Mouse (Mus musculus) forebrain, embryonic 10.5 days (tissue): Measurements from ENCODE around the gene Suds3. TPM values are rescaled to one million over a fixed set of nuclear protein-coding genes. Genes with fewer than 3 reads are reported as not detected.

Experiments
- DNase-seq: peaks from one replicate; pipeline ENCODE4 v3.0.0-alpha.2; 2017; ENCODE audit warnings: low spot score; ENCODE audit errors: extremely low spot score
- H3K27ac ChIP-seq: fragments of 300-500 bp; sonication (generic); 2 replicates; pipeline ENCODE4 v1.5.1; 2016; ENCODE audit warnings: mild to moderate bottlenecking
- H3K27me3 ChIP-seq: fragments of 300-500 bp; sonication (generic); 2 replicates; pipeline ENCODE4 v1.6.1; 2016; ENCODE audit warnings: mild to moderate bottlenecking; ENCODE audit not compliant: poor library complexity, severe bottlenecking
- H3K36me3 ChIP-seq: fragments of 300-500 bp; sonication (generic); replicated peaks from 2 replicates; pipeline ENCODE4 v1.6.1; 2016; ENCODE audit warnings: mild to moderate bottlenecking, moderate library complexity
- H3K4me1 ChIP-seq: fragments of 300-500 bp; sonication (generic); 2 replicates; pipeline ENCODE4 v1.6.1; 2016
- H3K4me3 ChIP-seq: fragments of 300-500 bp; sonication (generic); 2 replicates; pipeline ENCODE4 v1.5.1; 2016; ENCODE audit warnings: mild to moderate bottlenecking, moderate library complexity
- H3K9me3 ChIP-seq: fragments of 300-500 bp; sonication (generic); 2 replicates; pipeline ENCODE4 v1.6.1; 2016; ENCODE audit warnings: mild to moderate bottlenecking, moderate library complexity
- WGBS: fragments of 180-500 bp; shearing (Covaris S2); methylation state at CpG from one replicate; pipeline ENCODE4 v1.1.7; 2016; 5-methylcytosine and 5-hydroxymethylcytosine counted together
- polyA plus RNA-seq: library from polyadenylated mRNA; unstranded; fragments of >200 nt; fragmentation: Nextera tagmentation; extraction: Ambion mirVana; gene quantifications from 2 replicates; pipeline ENCODE4 v1.2.1, GENCODE M21; 2016

Suds3 gene
- polyA plus RNA-seq, 1 experiment from 2014 or later = 78.5 TPM

- Histone ChIP-seq H3K4me3 (no peak overlapping the region), H3K36me3 (no peaks in the 10 kb centered on the region), H3K27ac (no peak overlapping the region), H3K9me3 (peaks cover 7% of the 10 kb centered on the region), H3K4me1 (peaks cover 7% of the 10 kb centered on the region), H3K27me3 (no peaks in the 10 kb centered on the region)
- 93% methylated on average over 16 of the region's 16 CpGs for WGBS
- no peak for DNase-seq
Observed at GRCm38 (mm10) chr5:117147187-117148095, 31.5 kb upstream of the Suds3 start.

DNA sequence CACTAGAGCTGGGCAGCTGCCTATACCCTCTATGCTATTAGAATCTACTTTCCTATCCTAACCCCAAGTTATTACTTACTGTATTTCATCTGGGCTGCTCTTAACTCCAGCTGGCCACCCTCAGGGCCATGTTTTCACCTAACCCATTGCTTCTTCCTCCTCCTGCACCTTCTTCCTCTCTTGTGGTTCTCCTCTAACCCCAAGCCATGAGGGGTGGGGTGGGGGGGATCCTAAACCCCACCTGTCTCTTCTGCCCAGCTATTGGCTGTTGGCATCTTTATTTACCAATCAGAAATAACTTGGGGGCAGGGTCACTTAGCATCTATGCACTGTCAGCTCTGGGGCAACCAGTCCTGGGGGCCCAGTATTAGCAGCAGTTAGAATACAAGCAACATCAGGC is 30.3 kb upstream of the Suds3 start:
- Histone ChIP-seq H3K9me3 (peaks cover 7% of the 10 kb centered on the region), H3K4me3 (no peak overlapping the region), H3K27me3 (no peaks in the 10 kb centered on the region), H3K36me3 (no peaks in the 10 kb centered on the region), H3K4me1 (peaks cover 7% of the 10 kb centered on the region), H3K27ac (no peak overlapping the region)
- no peak for DNase-seq

GRCm38 (mm10) chr5:117143721-117144135 is 27.8 kb upstream of the Suds3 start:
- no peak for DNase-seq
- H3K4me3 ChIP-seq = no peak overlapping the region
- no peak overlapping the region for H3K27ac ChIP-seq
- no peaks in the 10 kb centered on the region for H3K36me3 ChIP-seq
- no peaks in the 10 kb centered on the region for H3K27me3 ChIP-seq
- H3K4me1 ChIP-seq = peaks cover 16% of the 10 kb centered on the region
- peaks cover 7% of the 10 kb centered on the region for H3K9me3 ChIP-seq
- WGBS = 69% methylated on average over 9 of the region's 9 CpGs

- Histone ChIP-seq H3K27ac (peak overlapping the region; percentile 5; the same call in 1 of the 2 replicates), H3K4me1 (peaks cover 28% of the 10 kb centered on the region), H3K27me3 (no peaks in the 10 kb centered on the region), H3K9me3 (no peaks in the 10 kb centered on the region), H3K4me3 (no peak overlapping the region), H3K36me3 (no peaks in the 10 kb centered on the region)
- DNase-seq = no peak
- WGBS = 76% methylated on average over 7 of the region's 7 CpGs
Observed at GRCm38 (mm10) chr5:117140374-117140773, 24.5 kb upstream of the Suds3 start.

DNA sequence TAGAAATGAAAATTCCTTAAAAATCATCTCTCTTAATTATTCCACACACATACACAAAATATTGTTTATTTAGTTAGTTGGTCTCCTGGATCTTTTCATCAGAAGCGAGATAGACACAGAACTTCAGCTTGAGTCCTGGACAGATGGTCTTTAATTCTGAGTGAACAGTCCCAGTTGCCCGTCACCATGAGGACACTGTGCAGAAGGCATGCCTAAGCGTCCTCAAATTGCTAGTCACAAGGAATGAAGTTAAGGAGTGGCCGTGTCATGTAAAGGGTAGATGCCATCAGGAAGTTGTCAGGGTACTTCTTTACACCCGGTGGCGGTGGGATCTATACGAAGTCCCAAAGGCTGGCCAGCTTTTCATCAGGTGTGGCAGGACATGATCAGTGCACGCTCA is 23.9 kb upstream of the Suds3 start:
- WGBS = 85% methylated on average over 8 of the region's 8 CpGs

DNA sequence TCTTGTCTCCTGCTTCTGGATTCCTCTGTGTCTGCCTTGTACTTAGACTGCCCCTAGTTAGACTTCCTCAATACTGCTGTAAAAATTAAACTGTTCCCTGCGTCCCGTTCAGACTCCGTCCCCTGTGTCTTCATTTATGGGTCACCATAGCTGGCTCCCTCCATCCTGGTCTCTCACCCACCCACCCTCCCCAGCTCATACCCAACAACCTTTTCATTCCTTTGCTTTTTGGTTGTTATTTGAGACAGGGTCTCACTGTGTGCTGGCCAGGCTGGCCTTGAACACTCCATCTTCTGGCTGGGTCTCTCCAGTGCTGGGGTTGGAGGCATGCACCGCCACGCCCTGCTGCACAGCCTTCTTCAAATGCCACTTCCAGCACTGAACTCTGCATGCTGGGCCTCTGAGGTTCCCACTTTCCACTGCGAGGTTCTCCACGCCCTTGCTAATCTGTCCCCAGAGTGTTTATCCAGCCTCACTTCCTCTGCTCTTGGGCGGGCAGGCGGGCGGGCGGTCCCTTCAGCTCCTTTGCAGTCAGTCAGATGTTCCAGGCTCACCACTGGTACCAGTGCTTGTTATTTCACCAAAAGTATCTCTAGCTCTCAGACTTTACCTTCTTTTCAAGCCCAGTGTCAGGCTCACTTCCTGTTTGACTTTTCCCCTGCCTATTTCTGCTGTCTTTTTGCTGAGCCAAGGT is 22.5 kb upstream of the Suds3 start:
- WGBS = 82% methylated on average over 11 of the region's 11 CpGs

More for the DNA sequence above, 23.9 kb upstream of the Suds3 start:
- no peak for DNase-seq
- Histone ChIP-seq H3K27ac (no peak overlapping the region), H3K4me1 (peaks cover 29% of the 10 kb centered on the region), H3K9me3 (no peaks in the 10 kb centered on the region), H3K27me3 (no peaks in the 10 kb centered on the region), H3K4me3 (no peak overlapping the region), H3K36me3 (no peaks in the 10 kb centered on the region)

DNA sequence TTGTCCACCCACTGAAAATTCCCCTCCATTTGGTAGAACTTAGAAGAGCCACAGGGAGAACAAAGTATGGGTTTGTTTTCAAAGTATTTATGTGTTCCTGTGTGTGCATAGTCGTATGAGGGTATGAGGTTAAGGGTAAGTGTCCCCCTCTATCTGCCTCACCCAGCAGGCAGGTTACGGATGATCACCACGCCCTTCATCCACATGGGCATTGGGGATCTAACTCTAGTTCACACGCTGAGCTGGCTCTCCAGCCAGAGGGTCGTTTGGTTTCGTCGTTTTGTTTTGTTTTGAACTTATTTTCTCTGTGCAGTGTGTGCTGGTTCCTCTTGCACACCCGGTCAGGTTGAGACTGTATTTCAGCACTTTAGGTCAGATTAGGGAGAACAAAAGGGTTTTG is 21.7 kb upstream of the Suds3 start:
- Histone ChIP-seq H3K4me1 (peaks cover 30% of the 10 kb centered on the region), H3K9me3 (no peaks in the 10 kb centered on the region), H3K36me3 (no peaks in the 10 kb centered on the region), H3K27ac (0 out of 2 replicates have a peak overlapping the region, but pooled peaks have one; percentile 4), H3K27me3 (no peaks in the 10 kb centered on the region), H3K4me3 (no peak overlapping the region)
- no peak for DNase-seq
- WGBS = 84% methylated on average over 8 of the region's 8 CpGs

More for the DNA sequence above, 22.5 kb upstream of the Suds3 start:
- H3K36me3 ChIP-seq = no peaks in the 10 kb centered on the region
- no peak overlapping the region for H3K4me3 ChIP-seq
- DNase-seq = no peak
- no peaks in the 10 kb centered on the region for H3K27me3 ChIP-seq
- no peaks in the 10 kb centered on the region for H3K9me3 ChIP-seq
- peaks cover 30% of the 10 kb centered on the region for H3K4me1 ChIP-seq
- H3K27ac ChIP-seq = no peak overlapping the region

DNA sequence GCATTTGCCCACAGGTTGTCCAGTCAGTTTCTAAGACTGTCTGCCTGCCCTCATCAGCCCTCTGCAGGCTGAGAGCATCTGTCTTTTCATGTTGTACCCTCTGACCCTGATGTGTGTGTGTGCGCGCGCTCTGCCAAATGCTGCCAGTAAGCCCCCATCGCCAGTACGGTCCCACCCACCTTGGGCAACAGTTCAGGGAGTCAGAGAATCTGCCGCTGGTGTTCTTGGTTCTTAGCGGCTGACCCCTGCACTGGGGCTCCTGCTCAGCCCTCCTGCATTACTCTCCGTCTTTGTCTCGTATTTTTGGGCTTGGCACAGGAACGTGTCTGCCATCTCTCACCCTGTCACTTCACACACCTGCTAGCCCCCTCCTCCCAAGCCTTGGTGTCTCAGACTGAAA is 21.1 kb upstream of the Suds3 start:
- DNase-seq = no peak
- Histone ChIP-seq H3K4me1 (peaks cover 30% of the 10 kb centered on the region), H3K9me3 (no peaks in the 10 kb centered on the region), H3K27me3 (no peaks in the 10 kb centered on the region), H3K36me3 (no peaks in the 10 kb centered on the region), H3K27ac (0 out of 2 replicates have a peak overlapping the region, but pooled peaks have one; percentile 4), H3K4me3 (no peak overlapping the region)
- WGBS = 83% methylated on average over 10 of the region's 10 CpGs

DNA sequence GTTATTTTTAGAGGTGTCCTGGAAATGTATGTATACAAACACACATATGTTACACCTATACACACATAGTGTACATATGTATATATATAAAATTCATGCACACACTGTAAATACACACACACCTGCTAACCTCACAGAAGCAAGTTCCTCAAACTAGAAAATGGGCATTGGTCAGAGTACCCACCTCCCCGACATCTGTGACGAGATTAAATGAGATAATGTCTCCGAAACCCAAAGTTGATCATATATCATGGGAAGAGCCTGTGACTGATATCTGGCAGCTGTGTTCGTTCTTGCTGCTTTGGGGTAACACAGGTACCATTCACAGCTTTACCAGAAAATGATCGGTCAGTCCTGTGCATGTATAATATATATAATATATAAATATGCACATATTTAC is 20.7 kb upstream of the Suds3 start:
- no peak overlapping the region for H3K4me3 ChIP-seq
- peaks cover 30% of the 10 kb centered on the region for H3K4me1 ChIP-seq
- no peak overlapping the region for H3K27ac ChIP-seq
- H3K36me3 ChIP-seq = no peaks in the 10 kb centered on the region
- no peak for DNase-seq
- 94% methylated on average over 5 of the region's 5 CpGs for WGBS
- no peaks in the 10 kb centered on the region for H3K9me3 ChIP-seq
- no peaks in the 10 kb centered on the region for H3K27me3 ChIP-seq

DNA sequence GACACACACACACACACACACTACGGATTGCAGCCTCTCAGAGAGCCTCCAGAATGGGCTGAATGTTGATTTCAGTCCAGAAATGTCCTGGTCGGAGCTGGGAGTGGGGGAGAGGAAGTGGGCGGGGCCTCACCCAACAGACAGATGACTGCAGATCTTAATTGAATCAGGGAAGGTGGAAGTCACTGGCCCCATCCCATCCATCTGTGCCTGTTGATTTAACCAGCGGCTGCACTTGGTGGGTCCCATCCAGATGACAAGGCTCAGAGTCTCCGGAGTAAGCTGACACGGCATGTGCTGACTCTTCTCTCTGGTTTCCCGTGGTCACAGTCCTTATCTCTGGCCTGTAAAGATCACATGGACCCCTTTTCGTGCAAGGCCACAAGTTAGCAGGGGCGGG is 20.0 kb upstream of the Suds3 start:
- 47% methylated on average over 9 of the region's 9 CpGs for WGBS
- Histone ChIP-seq H3K4me1 (peaks cover 30% of the 10 kb centered on the region), H3K27ac (peak overlapping the region; percentile 68), H3K36me3 (no peaks in the 10 kb centered on the region), H3K4me3 (peak overlapping the region; percentile 19; the same call in 1 of the 2 replicates), H3K9me3 (no peaks in the 10 kb centered on the region), H3K27me3 (no peaks in the 10 kb centered on the region)
- DNase-seq = no peak

DNA sequence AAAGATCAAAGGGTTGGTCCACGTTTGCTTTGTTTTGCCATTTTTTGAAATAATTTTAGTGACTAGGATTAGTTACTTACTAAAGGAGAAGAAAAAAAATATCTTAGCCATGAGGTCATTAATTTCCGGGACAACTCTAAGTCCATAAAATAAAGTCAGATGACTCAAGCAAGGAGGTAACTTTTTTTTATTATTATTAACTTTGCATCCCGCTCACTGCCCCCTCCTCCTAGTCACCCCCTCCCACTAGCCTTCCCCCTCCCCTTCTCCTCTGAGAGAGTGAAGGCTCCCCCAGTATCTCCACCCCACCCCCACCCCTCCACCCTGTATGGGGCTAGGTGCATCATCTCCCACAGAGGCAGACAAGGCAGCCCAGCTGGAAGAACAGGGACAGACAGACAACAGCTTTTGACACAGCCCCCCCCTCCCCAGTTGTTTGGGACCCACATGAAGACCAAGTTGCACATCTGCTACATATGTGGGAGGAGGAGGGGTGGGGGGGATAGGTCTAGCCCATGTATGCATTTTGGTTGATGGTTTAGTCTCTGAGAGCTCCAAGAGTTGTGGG is 19.1 kb upstream of the Suds3 start:
- 0 out of 2 replicates have a peak overlapping the region, but pooled peaks have one; percentile 19 for H3K4me3 ChIP-seq
- peaks cover 23% of the 10 kb centered on the region for H3K4me1 ChIP-seq
- WGBS = 83% methylated on average over 3 of the region's 3 CpGs
- H3K27me3 ChIP-seq = no peaks in the 10 kb centered on the region
- no peak for DNase-seq
- H3K27ac ChIP-seq = peak overlapping the region; percentile 68
- no peaks in the 10 kb centered on the region for H3K9me3 ChIP-seq
- H3K36me3 ChIP-seq = no peaks in the 10 kb centered on the region

DNA sequence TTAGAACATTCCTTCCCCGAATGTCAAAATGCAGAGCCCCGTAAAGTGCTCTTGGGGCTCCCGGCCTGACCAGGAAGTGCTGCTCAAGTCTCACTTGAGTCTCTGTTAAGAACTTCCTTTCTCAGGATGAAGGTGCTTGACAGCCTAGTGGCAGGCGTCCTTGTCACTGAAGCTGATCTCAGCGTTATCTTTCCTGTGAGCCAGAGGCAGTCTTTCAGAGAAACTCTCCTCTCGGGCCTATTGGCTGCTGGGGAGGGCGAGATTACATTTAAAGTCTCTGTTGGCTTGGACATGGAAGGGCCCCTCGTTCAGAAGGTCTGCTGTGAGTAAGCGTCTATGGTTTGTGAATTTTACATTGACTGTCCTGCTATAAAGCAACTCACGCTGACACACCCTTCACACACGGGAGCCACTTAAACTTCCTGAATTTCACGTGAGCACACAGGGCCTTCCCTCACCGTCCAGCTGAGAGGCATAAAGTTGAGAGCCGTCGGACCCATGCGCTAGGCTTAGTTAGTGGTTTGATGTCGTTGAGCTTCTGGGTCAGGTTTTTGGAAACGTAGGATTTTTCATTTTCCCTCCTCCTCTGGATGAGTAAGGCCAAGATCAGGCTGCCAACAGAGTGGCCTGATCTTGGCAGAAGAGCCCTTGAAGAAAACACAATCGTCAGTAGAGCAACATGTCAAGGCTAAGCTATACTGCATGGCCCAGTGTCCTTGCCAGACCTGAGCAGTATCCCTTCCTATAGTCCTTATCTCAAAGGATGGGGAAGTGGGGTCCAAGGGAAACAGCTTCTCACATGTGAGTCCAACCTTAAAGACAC is 18.4 kb upstream of the Suds3 start:
- H3K36me3 ChIP-seq = no peaks in the 10 kb centered on the region
- peak overlapping the region; percentile 48; the same call in 1 of the 2 replicates for H3K27ac ChIP-seq
- 85% methylated on average over 19 of the region's 19 CpGs for WGBS
- no peak overlapping the region for H3K4me3 ChIP-seq
- H3K9me3 ChIP-seq = no peaks in the 10 kb centered on the region
- DNase-seq = no peak
- peaks cover 21% of the 10 kb centered on the region for H3K4me1 ChIP-seq
- no peaks in the 10 kb centered on the region for H3K27me3 ChIP-seq
